Mouse (Mus musculus) midbrain, embryonic 14.5 days (tissue): ENCODE results near the gene Mrvi1. TPM values are rescaled to one million over a fixed set of nuclear protein-coding genes. Genes with fewer than 3 reads are reported as not detected.
A peak's percentile ranks its signal among the peaks of the same experiment; 100 is the strongest.

Experiments
- ATAC-seq: fragments of 200-750 bp; cut with Nextera tagmentation; 2 replicates; pipeline ENCODE4 v1.8.0; 2017; ENCODE audit warnings: moderate number of reproducible peaks, moderate library complexity; ENCODE audit not compliant: low FRiP score, low TSS enrichment
- DNase-seq: peaks from one replicate; pipeline ENCODE4 v3.0.0-alpha.2; 2015
- H3K27ac ChIP-seq: fragments of 300-500 bp; sonication (generic); replicated peaks from 2 replicates; pipeline ENCODE4 v1.5.1; 2014; ENCODE audit warnings: mild to moderate bottlenecking, low read depth, low read length, moderate library complexity
- H3K27me3 ChIP-seq: fragments of 300-500 bp; sonication (generic); 2 replicates; pipeline ENCODE4 v1.6.1; 2014; ENCODE audit warnings: low read length, control low read depth, mixed read lengths; ENCODE audit not compliant: control insufficient read depth, insufficient read depth
- H3K36me3 ChIP-seq: fragments of 300-500 bp; sonication (generic); 2 replicates; pipeline ENCODE4 v1.6.1; 2014; ENCODE audit warnings: low read length, control low read depth; ENCODE audit not compliant: control insufficient read depth, insufficient read depth
- H3K4me1 ChIP-seq: fragments of 300-500 bp; sonication (generic); 2 replicates; pipeline ENCODE4 v1.6.1; 2014; ENCODE audit warnings: mild to moderate bottlenecking, antibody characterized with exemption, low read length, control low read depth; ENCODE audit not compliant: control insufficient read depth, insufficient read depth
- H3K4me2 ChIP-seq: fragments of 300-500 bp; sonication (generic); 2 replicates; pipeline ENCODE4 v1.6.1; 2014; ENCODE audit warnings: mild to moderate bottlenecking, low read length, moderate library complexity
- H3K4me3 ChIP-seq: fragments of 300-500 bp; sonication (generic); replicated peaks from 2 replicates; pipeline ENCODE4 v1.5.1; 2014; ENCODE audit warnings: low read depth, low read length
- H3K9ac ChIP-seq: fragments of 300-500 bp; sonication (generic); replicated peaks from 2 replicates; pipeline ENCODE4 v1.6.1; 2014; ENCODE audit warnings: mild to moderate bottlenecking, low read length, moderate library complexity
- H3K9me3 ChIP-seq: fragments of 300-500 bp; sonication (generic); 2 replicates; pipeline ENCODE4 v1.6.1; 2016; ENCODE audit warnings: low read length, control low read depth, mixed read lengths; ENCODE audit not compliant: control insufficient read depth
- WGBS: fragments of 180-500 bp; shearing (Covaris S2); extraction: QIAGEN DNeasy Blood & Tissue Kit; methylation state at CpG from one replicate; pipeline ENCODE4 v1.1.7; 2014; 5-methylcytosine and 5-hydroxymethylcytosine counted together
- polyA plus RNA-seq: library from polyadenylated mRNA; unstranded; fragments of >200 nt; fragmentation: Nextera tagmentation; extraction: Ambion mirVana; gene quantifications from 2 replicates; pipeline ENCODE4 v1.2.1, GENCODE M21; 2014

Mrvi1 gene
- polyA plus RNA-seq, 1 experiment from 2014 or later: 0.99 TPM

GRCm38 (mm10) chr7:110985581-110986265 lies 3.5 kb upstream of the Mrvi1 start:
- Histone ChIP-seq H3K9ac (no peak overlapping the region), H3K4me1 (no peaks in the 10 kb centered on the region), H3K4me2 (no peak overlapping the region), H3K36me3 (no peaks in the 10 kb centered on the region), H3K9me3 (no peaks in the 10 kb centered on the region), H3K27ac (no peak overlapping the region), H3K27me3 (no peaks in the 10 kb centered on the region), H3K4me3 (no peak overlapping the region)
- DNase-seq: no peak
- ATAC-seq: no peak
- 47% methylated on average over 7 of the region's 7 CpGs for WGBS

GRCm38 (mm10) chr7:110983621-110984020 lies 1.4 kb upstream of the Mrvi1 start:
- 79% methylated on average over 5 of the region's 5 CpGs for WGBS
- Histone ChIP-seq H3K27ac (no peak overlapping the region), H3K4me1 (no peaks in the 10 kb centered on the region)

GRCm38 (mm10) chr7:110982764-110983163 lies 503 bp upstream of the Mrvi1 start:
- DNase-seq (peak; percentile 20), ATAC-seq (no peak)
- Histone ChIP-seq H3K4me2 (no peak overlapping the region), H3K27ac (no peak overlapping the region), H3K27me3 (no peaks in the 10 kb centered on the region), H3K9ac (no peak overlapping the region), H3K4me1 (no peaks in the 10 kb centered on the region), H3K36me3 (no peaks in the 10 kb centered on the region), H3K4me3 (no peak overlapping the region), H3K9me3 (no peaks in the 10 kb centered on the region)
- 64% methylated on average over 4 of the region's 4 CpGs for WGBS

More at GRCm38 (mm10) chr7:110983621-110984020, 1.4 kb upstream of the Mrvi1 start:
- DNase-seq: no peak
- Histone ChIP-seq H3K27me3 (no peaks in the 10 kb centered on the region), H3K9ac (no peak overlapping the region), H3K36me3 (no peaks in the 10 kb centered on the region), H3K9me3 (no peaks in the 10 kb centered on the region), H3K4me2 (no peak overlapping the region), H3K4me3 (no peak overlapping the region)
- no peak for ATAC-seq

GRCm38 (mm10) chr7:110981036-110981435 lies 1.2 kb downstream of the Mrvi1 start:
- Histone ChIP-seq H3K4me1 (no peaks in the 10 kb centered on the region), H3K27me3 (no peaks in the 10 kb centered on the region), H3K9ac (no peak overlapping the region), H3K36me3 (no peaks in the 10 kb centered on the region), H3K4me3 (no peak overlapping the region), H3K27ac (no peak overlapping the region), H3K4me2 (no peak overlapping the region), H3K9me3 (no peaks in the 10 kb centered on the region)
- no peak for DNase-seq
- 75% methylated on average over 8 of the region's 8 CpGs for WGBS
- no peak for ATAC-seq

GRCm38 (mm10) chr7:110977699-110978392 lies 4.4 kb downstream of the Mrvi1 start:
- no peaks in the 10 kb centered on the region for H3K4me1 ChIP-seq
- H3K4me3 ChIP-seq: no peak overlapping the region
- H3K9ac ChIP-seq: no peak overlapping the region
- H3K36me3 ChIP-seq: no peaks in the 10 kb centered on the region
- no peaks in the 10 kb centered on the region for H3K27me3 ChIP-seq
- no peaks in the 10 kb centered on the region for H3K9me3 ChIP-seq
- ATAC-seq (no peak), DNase-seq (no peak)
- H3K27ac ChIP-seq: no peak overlapping the region
- no peak overlapping the region for H3K4me2 ChIP-seq
- 90% methylated on average over 7 of the region's 7 CpGs for WGBS

GRCm38 (mm10) chr7:110973450-110973849 lies 8.8 kb downstream of the Mrvi1 start:
- Histone ChIP-seq H3K4me1 (no peaks in the 10 kb centered on the region), H3K36me3 (no peaks in the 10 kb centered on the region), H3K4me2 (no peak overlapping the region), H3K9ac (no peak overlapping the region), H3K27me3 (no peaks in the 10 kb centered on the region), H3K4me3 (no peak overlapping the region), H3K27ac (no peak overlapping the region), H3K9me3 (no peaks in the 10 kb centered on the region)
- DNase-seq (no peak), ATAC-seq (no peak)
- 90% methylated on average over 4 of the region's 4 CpGs for WGBS

GRCm38 (mm10) chr7:110972796-110973195 lies 9.5 kb downstream of the Mrvi1 start:
- Histone ChIP-seq H3K9ac (no peak overlapping the region), H3K27me3 (no peaks in the 10 kb centered on the region), H3K4me3 (no peak overlapping the region), H3K36me3 (no peaks in the 10 kb centered on the region), H3K4me1 (no peaks in the 10 kb centered on the region), H3K9me3 (no peaks in the 10 kb centered on the region), H3K27ac (no peak overlapping the region), H3K4me2 (no peak overlapping the region)
- ATAC-seq: no peak
- DNase-seq: no peak
- WGBS: 88% methylated on average over 2 of the region's 2 CpGs

DNA sequence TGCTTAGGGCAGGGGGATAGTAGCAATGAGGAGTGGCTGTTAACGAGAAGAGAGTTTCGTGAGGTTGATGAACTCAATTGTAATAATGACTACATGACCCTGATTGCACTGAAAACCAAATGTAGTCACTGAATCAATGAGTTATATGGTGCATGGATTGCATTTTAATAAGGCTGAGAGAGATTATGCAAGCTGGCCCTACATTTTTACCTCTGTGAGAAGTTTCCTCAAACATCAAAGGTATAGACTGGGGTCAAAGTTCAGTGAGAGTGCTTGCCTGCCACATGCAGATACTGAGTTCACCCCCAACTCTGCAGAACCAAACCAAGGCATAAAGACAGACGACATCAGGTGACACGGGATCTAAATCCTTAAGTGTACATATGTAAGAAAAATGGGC lies 14.9 kb downstream of the Mrvi1 start:
- Histone ChIP-seq H3K36me3 (no peaks in the 10 kb centered on the region), H3K9ac (no peak overlapping the region), H3K4me2 (no peak overlapping the region), H3K4me3 (no peak overlapping the region), H3K9me3 (no peaks in the 10 kb centered on the region), H3K27me3 (no peaks in the 10 kb centered on the region), H3K27ac (no peak overlapping the region), H3K4me1 (no peaks in the 10 kb centered on the region)
- WGBS: 92% methylated on average over 4 of the region's 4 CpGs
- ATAC-seq: no peak
- DNase-seq: no peak

DNA sequence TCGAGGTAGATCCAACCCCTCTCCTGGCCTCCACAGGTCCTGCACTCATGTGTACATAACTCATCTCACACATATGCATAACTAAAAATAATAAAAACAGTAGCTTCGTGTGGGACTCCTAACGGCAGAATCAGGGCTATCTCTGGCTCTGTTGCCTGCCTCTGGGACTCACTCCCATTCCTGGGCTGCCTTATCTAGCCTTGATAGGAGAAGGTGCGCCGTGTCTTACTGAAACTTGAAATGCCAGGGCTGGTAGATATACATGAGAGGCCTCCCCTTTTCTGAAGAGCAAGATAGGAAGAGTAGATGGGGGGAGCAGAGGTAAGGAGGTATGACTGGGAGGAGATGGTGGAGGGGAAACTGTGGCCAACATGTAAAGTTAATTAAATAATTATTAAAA lies 15.4 kb downstream of the Mrvi1 start:
- H3K4me2 ChIP-seq: no peak overlapping the region
- DNase-seq: no peak
- no peak overlapping the region for H3K4me3 ChIP-seq
- no peak overlapping the region for H3K27ac ChIP-seq
- 91% methylated on average over 5 of the region's 5 CpGs for WGBS
- no peaks in the 10 kb centered on the region for H3K27me3 ChIP-seq
- no peak overlapping the region for H3K9ac ChIP-seq
- H3K9me3 ChIP-seq: no peaks in the 10 kb centered on the region
- no peak for ATAC-seq
- no peaks in the 10 kb centered on the region for H3K36me3 ChIP-seq
- no peaks in the 10 kb centered on the region for H3K4me1 ChIP-seq
